Mouse (Mus musculus) heart, adult 18-20 months (tissue): ENCODE measurements around the gene Dand5. TPM values are rescaled to one million over a fixed set of nuclear protein-coding genes. Genes with fewer than 3 reads are reported as not detected.
A peak's percentile ranks its signal among the peaks of the same experiment; 100 is the strongest.
"Not testable (repeated sequence)": the region's sequence is repeated elsewhere in the genome, so short reads cannot be mapped to it uniquely, and the experiment has no call there.

Source experiments
- DNase-seq, 2 experiments: peaks; one replicate each; pipeline ENCODE4 v3.0.0; 2021 to 2022; ENCODE audit warnings: mixed read lengths in 1 of 2
- total RNA-seq, 2 experiments: library from RNA; stranded (reverse); gene quantifications; 2 replicates each; pipeline ENCODE4 v1.2.3; 2021

The Dand5 gene
- total RNA-seq, 2 experiments from 2014 or later: 10.0 to 13.2 TPM

DNA sequence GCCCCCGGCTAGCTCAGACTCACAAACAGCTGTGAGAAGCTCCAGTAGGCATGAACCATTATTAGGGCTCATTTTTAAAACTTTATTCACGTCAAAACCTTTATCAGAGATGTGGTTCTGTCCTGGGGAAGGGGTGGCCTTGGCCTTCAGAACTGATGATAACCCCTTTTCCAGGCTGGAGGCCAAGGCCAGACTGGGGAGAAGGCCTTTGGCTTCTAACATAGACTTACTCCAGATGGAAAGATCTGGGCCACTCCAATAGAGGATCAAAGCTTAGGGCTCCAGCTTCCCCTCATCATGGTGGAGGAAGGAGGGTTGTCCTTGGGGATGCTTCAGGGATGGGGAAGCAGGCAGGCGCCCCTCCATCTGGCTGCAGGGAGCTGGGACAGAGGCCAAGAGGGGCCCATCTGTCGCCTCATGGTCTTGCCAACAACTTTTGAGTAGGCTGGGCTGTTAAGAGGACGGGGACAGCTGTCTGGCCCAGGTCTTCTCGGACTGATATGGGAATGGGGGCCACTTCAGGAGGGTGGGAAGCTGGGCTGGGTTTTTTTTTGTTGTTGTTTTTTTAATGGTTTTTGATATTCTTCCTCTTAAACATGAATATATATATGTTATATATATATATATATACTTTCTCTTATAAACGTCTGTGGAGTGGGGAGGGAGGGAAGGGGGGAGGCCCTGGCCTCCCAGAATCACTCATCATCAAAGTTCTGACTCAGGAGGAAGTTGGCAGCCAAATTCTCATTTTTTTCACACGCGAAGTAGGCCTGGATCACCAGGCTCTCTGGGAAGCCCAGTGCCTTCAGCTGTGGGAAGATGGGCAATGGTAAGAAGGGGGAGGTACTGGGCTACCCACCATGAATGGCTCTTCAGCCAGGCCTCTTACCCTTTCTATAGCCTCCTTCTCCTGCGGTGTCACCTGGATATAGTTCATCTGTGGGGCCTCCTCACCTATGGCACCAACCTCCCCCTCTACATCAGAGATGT, 12.5 kb upstream of the Dand5 start:
- no peak for DNase-seq

DNA sequence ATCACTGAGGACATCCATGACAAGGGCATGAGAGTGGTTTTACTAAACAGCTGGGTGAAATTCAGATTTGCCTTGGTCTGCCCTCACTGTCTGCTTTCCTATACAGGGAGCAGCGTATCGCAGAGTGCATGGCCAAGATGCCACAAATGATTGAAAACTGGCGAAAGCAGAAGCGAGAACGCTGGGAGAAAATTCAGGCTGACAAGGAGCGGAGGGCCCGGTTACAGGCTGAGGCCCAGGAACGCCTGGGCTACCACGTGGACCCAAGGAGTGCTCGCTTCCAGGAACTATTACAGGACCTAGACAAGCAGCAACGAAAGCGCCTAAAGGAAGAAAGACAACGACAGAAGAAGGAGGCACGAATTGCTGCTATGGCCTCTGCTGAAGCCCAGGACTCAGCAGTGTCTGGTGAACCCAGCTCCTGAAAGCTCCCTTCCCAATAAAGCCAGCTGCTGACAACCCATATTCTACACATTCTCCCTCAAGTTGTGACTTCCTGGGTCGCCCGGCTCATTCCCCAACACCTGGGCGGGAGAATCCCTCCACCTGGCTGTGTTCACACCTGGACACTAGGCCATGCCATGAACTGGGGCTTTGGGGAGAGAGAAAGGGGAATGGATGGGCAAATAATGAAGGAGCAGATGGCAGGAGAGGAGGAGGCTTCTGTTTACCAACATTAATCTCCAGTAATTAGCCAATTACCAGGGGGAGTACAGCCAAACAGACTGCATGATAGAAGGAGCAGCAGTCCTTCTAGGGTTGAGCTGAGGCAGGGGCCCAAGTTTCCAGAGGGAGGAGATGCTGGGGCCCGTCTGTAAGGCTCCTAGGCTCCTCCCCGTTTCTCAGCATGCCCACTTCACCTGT, 11.6 kb upstream of the Dand5 start:
- no peak for DNase-seq

DNA sequence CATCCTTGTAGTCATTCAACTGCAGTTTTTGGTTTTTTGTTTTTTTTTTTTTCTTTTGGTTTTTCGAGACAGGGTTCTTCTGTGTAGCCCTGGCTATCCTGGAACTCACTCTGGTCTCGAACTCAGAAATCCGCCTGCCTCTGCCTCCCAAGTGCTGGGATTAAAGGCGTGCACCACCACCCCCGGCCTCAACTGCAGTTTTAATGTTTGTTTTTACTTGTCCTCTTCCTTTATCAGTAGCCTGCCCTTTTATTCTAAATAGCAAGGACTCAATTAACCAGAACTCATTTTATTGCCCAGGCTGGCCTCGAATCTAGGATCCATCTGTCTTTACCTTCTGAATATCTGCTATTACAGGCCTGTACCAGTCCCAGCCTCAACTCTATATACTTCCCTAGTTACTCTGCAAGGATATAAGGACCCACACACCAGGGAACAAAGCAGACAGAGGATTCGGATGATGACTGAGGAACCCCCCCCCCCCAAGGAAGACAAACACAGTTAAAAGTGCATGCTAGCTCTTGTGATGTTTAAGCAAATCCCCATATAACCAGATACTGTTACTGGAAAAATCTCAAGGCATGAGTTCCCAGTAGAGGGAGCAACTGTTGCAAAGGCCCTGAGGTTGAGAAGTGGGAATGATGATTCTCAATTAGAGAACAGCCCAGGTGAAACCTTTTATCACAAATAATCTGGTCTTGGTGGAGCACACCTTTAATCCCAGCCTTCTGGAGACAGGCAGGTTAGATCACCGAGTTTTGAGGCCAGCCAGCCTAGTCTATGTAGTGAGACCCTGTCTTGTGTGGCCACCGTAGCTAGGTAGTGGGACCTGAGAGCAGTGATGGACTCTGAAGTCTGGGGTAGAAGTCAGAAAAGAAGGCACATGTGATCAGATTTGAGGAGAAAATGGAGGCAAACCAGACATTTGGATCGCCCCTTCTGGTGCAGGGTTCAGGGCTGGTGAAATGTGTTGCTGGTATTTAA, 10.4 kb upstream of the Dand5 start:
- no peak for DNase-seq

DNA sequence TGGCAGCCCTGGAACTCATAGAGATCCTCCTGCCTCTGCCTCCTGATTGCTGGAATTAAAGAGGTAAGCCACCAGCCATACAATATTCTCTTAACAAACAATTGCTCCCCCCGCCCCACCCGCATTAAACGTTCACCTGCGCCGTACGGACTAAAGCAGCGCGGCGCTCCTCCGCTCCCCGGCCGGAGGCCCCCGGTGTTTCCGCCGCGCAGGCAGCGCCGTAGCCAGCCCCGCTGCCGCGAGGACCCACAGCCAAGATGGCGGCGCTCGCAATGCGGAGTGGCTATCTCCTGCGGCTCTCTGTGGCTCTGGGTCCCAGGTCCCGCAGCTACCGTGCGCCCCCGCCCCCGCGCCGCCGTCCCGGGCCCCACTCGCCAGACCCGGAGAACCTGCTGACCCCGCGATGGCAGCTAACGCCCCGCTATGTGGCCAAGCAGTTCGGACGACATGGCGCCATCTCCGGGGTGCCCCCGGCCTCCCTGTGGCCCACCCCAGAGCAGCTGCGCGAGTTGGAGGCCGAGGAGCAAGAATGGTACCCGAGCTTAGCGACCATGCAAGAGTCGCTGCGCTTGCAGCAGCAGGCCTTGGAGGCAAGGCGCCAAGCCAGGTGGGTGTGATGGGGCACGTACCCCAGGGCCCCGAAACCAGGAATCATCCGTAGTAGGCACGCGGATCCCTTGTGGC, 9.6 kb upstream of the Dand5 start:
- DNase-seq: peak; percentile 82 to 89

DNA sequence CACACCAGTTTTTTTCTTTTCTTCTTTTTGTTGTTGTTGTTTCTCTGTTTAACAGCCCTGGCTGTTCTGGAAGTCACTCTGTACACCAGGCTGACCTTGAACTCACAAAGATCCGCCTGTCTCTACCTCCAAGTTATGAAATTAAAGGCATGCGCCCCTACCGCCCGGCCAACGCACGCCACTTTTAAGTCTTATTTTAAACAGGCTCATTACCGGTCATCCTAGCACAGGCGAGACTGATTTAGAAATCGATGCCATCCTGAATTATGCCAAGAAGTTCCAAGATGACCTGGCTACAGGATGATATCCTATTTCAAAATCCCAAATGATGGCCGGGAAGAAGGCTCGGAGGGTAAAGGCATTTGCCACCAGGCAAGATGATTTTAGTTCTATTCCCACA, 8.9 kb upstream of the Dand5 start, which contains the start of gene Gadd45gip1:
Gene Gadd45gip1 (plus strand): TSS at position 33 of the 400 bp plus-strand sequence.
- peak; percentile 56 to 64 for DNase-seq

DNA sequence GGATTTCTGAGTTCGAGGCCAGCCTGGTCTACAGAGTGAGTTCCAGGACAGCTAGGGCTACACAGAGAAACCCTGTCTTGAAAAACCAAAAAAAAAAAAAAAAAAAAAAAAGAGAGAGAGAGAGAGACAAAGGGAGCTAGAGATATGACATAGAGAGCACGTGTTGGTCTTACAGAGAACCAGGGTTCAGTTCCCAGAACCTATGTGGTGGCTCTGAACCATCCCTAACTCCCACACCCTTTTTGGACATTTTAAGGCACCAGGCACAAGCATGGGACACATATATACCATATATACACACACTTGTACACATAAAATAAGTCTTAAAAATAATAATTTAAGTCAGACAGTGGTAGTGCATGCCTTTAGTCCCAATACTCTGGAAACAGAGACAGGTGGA, 3.9 kb upstream of the Dand5 start:
- DNase-seq: not testable (repeated sequence)

DNA sequence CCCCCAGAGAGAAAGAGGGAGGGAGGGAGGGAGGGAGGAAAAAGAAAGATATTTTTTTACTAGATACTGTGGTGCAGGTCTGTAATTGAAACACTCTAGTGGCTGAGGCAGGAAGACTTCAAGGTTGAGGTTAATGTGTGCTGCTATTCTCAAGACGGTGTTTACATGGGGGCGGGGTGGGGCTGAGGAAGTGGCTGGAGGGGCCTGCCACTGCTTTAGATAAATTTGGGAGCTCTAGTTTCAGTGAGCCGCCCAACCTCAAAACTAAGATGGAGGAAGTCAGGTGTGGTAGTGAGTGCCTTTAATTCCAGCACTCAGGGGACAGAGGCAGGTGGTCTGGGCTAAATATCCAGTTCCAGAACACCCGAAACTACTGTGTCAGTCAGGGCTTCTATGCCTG, 3.0 kb upstream of the Dand5 start:
- DNase-seq: no peak

DNA sequence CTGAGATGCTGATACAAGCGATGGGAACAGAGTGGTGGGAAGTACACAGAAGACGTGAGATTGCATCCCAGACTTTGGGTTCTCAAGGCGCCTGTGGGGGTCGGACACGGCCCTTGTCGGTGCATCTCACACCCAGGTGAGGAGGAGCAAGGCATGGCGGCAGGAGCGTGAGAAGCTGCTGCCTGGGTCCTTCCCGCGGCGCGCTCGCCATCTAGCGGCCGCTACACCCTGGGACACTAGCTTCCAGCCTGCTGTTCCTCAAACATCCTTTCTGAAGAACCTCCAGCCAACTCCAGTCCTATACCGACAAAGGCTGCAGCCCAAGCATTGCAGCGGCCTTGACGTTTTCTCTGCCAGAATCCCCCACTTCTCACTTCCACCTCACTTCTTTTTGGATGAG, 1.0 kb upstream of the Dand5 start:
- DNase-seq: peak; percentile 48 to 61

DNA sequence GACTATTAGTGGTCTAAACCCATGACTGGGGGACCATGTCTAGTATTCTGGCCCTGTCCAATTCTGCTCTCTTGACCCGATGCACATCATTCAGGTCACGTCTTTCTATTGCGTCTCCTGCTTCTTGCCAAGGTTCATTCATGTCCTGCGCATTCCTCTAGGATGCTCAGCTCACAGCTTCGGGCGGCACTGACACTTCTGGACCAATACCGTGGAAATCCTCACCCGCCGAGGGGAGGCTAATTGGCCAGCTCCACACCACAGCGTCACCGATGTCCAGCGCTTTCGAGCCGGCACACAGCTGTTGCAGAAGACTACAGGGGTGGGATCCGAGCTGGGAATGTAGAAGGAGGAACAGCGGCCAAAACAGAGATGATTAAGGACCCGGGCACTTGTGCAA, 6.5 kb downstream of the Dand5 start:
- DNase-seq: no peak

DNA sequence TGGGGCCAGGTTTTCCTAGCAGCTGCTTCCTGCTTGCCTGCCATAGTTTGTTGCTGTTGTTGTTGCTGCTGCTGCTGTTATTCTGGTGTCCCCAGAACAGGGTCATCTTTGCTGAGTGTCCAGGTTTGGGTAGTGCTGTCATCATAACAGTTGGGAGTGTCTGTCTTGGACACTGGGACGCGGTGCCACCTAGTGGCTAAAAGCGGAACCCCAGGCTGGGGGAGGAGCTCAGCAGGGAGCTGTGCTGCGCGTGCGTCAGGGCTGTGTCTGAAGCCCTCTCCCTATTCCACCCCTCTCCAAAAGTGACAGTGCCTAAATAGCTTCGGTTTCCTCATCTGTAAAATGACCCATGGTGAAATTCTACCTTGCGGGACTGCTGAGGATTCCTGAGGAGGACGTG, 7.1 kb downstream of the Dand5 start:
- DNase-seq: peak; percentile 95 to 100

DNA sequence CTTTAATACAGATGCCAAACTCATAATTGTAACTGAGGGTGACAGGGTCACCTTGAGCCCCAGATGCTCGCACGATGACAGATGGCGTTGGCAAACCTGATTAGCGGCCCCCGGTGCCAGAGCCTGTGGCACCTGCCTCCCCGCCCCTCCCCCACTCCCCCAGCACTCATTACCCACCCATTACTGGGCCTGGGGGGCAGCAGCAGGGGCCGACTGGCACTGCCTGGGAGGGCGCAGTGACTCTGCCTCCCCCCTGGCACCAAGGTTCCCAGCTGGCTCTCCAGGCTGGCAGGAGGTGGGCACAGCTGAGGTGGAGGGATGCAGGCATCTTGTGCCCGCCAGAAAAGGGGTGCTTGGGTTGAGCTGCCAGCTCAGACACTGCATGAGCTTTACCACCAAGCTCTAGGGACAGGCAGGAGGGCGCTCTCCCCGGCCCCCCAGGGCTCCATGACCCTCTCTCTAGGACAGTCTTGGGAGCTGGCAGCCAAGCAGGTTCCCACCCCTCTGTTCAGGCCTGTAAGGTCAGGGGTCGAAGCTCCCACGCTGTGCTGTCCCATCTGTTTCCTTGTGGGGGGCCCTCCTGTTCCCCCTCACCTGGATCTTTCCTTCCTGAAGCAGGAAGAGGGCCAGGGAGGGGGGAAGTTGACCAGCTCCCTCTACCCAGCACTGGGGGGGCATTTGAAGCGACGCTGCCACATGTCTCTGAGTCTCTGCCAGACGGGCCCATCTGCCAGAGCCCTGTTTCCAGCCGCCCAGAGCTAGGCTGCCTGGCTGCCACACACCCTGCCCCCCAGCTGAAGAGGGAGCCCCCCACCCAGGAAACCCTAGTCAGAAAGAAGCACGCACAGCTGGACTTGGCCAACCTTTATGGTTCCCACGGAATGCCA, 7.8 kb downstream of the Dand5 start:
- peak; percentile 21 for DNase-seq

DNA sequence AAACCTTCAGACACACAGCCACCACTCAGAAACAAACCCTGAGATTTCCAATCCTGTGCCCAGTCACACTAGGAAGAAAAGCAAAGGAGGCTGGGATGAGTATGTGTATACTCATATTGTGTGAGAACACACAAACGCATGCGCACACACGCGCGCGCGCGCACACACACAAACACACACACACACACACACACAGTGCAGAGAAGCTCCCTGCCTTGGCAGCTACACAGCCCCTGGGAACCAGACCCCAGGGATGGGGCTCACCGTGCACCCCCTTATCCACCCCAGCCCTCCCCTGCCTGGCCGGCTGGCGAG, 8.4 kb downstream of the Dand5 start:
- peak in 1 of 2 experiments; percentile 21 for DNase-seq

DNA sequence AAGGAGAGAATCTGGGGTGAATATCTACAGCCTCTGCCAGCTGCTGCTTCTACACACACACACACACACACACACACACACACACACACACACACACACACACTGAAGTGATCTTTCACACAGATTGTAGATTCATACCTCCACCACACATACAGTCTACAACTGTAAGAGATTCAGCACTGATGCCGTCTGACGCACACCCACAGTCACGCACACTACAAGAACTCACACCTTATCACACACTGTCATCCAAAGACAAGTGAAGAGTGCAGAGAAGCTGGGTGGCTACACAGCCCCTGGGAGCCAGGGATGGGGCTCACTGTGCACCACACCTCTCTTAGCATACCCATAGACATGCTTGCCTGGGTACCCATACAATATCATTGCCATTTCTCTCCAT, 8.8 kb downstream of the Dand5 start:
- no peak for DNase-seq

DNA sequence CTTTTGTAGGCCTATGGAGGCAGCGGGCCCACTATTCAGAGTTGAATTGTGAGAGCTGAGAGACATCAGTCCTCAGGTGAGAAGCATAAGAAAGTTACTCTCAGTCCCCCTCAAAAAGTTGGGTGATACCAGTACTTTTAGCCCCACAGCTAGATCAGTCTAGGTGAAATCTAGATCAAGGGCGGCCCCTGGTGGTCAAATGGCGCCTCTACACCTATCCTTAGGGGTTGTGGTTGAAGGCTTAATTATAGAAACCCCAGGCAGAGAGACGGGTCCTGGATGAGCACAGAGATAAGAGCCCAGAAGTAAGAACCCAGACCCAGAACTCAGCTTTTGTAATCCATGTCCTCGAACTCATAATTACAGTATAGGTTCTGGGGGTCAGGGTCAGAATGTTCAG, 9.6 kb downstream of the Dand5 start:
- peak; percentile 83 to 97 for DNase-seq

DNA sequence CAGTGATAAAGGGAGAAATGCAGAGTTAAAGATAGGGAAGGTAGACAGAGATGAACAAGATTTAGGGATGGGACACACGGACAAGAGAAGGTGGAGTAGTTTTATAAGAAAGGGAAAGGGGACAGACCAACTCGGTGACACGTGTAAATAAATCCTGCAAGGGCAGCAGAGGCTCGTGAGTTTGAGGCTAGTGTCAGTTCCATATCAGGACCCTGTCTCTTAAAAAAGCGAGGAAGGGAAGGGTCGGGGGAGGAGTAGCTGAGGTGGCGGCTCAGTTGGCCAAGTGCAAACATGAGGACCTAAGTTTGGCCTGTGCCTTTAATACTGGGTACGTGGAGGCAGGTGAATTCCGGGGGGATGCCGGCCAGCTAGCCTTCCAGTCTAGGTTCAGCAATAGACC, 11.3 kb downstream of the Dand5 start:
- no peak for DNase-seq

DNA sequence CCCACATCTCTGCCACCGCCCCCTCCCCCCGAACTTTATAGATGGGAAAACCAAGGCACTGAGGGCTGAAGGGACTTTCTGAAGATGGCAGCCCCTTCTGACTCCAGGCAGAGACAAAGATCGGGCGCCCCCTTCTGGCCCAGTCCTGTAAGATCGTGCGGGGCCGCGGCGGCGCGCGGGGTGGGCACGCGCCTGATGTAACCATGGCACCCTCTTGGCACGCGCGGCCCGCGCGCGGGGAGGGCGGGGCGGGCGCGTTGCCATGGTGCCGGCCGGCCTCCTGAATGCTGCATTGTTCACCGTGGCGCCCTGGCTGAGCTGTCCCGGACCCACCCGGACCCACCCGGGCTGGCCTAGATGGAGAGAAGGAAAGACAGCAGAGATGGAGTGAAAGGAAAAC, 11.7 kb downstream of the Dand5 start:
- peak; percentile 91 to 96 for DNase-seq

DNA sequence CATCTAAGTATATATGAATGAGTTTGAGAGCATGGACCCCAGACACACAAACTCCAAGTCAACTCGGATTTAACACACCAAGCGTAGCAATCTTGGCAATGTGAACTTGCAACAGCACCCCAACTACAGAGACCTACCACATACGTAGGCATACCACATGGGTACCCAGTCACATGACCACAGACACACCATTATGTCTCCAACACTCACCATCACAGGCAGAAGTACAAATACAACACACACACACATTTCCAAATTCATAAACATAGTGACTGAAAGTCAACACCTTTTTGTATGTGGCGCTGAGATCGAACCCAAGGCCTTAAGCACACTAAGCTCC, 12.7 kb downstream of the Dand5 start:
- DNase-seq: no peak

DNA sequence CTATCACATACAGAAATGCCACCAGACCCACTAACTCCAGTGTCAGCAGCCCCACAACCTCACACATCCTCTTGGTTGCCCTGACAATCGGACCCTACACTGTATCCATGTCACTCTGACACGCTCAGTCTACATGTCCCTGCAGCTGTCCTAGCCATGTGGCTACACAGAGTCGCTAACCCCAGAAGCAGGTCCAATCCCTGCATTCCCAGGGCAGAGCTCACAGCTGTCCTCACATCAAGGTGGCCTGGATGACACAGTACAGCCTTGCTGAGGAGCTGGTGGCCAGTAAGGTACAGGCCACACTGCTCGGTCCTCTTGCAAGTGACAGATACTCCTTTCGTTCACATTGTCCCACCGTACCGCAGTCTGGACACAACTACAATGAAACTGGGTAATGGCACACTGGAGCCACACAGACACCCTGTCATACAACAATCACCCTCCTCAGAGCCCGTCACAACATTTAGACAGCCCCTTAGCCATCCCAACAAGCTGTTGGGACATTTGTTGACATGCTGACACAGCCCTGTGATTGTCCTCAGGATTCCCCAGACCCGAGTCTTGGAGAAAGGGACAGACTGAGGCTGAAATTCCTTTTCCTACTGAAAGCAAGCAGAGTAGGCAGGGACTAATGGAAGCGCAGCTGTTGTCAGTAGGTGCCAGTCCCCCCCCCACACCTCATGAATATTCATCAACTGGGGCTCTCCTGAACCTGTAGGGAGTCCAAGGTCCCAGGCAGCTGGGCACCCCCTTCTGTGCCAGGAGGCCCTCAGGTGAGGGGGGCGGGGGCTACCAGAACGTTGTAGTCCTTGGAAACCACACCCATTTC, 13.3 kb downstream of the Dand5 start:
- no peak for DNase-seq

DNA sequence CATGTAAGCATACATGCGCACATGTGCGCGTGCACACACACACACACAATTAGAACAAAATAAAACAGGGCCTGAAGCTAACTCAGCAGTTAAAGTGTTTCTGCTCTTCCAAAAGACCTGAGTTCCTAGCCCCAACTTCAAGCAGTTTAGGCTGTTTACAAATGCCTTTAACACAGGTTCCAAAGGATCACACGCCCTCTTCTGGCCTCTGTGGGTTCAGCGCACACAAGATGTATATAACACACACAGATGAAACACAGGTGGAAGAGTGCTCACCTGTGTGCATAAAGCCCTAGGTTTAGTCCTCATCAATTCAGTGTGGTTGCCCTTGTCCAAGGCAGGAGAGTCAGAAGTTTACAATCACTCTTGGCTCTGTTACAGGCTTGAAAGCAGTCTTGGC, 16.6 kb downstream of the Dand5 start:
- DNase-seq: no peak
